Mouse (Mus musculus): ENCODE data around the gene Uevld. TPM values are rescaled to one million over a fixed set of nuclear protein-coding genes. Genes with fewer than 3 reads are reported as not detected.

Gene Uevld
- total RNA-seq, 1 experiment = 6.6 TPM

DNA sequence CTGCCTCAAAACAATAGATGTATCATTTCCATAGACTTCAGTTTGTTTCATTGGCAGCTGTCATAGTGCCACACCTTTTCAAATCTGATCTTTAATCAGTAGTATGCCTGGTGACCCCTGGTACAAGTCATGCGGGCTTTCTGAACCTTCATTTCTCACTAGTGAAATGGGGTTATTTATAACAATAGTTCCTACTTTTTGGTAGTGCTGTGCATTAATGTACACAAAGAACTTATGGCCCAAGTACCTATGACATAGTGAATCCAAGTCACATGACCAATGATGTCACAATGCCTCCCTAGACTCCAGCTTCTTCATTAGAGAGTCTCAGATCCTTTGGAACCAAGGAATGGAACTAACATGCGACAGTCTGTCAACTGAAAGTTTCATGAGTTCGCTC, 25.0 kb upstream of the Uevld start, which contains the start of gene Gm9999:
Gene Gm9999, plus strand, starts transcription at position 301 of the 400 bp plus-strand sequence.
- DNase-seq (ENCODE audit: low read depth, low spot score) = no peak
- H3K4me3 ChIP-seq (ENCODE audit: insufficient read depth in 1 of 2, low read depth in 1 of 2, low read length in 2 of 2, poor library complexity in 1 of 2, severe bottlenecking in 1 of 2) = no peak within 1 kb of the TSS
- no peaks in the 10 kb centered on the region for H3K4me1 ChIP-seq (ENCODE audit: control insufficient read depth in 2 of 2, insufficient read depth in 2 of 2, low read length in 2 of 2, poor library complexity in 1 of 2)
- in situ Hi-C loops (cut with MboI; ENCODE audit: low sequenced_read_pairs in 2 of 2, unreplicated experiment in 2 of 2) = no loop called here
- H3K9ac ChIP-seq (ENCODE audit: insufficient read depth, low read depth, low read length, poor library complexity, severe bottlenecking) = no peak within 1 kb of the TSS
- no peaks in the 10 kb centered on the region for H3K36me3 ChIP-seq (ENCODE audit: control insufficient read depth, insufficient read depth, low read length, poor library complexity, severe bottlenecking)
- H3K9me3 ChIP-seq (ENCODE audit: control insufficient read depth, insufficient read depth, low read depth, low read length) = no peaks in the 10 kb centered on the region
- no peak for TF ChIP-seq ZC3H11A (IDR thresholded peaks at IDR 0.05; ENCODE audit: borderline replicate concordance, low read depth, low read length)
- no peak for TF ChIP-seq MAFK (IDR thresholded peaks at IDR 0.05; ENCODE audit: insufficient read depth, low read depth, low read length)
- no peak for TF ChIP-seq ZNF384 (IDR thresholded peaks at IDR 0.05; ENCODE audit: low read depth, low read length)
- TF ChIP-seq HCFC1 (IDR thresholded peaks at IDR 0.05; ENCODE audit: borderline replicate concordance, insufficient read depth, low read length) = no peak
- TF ChIP-seq CHD2 (IDR thresholded peaks at IDR 0.05; ENCODE audit: low read depth, low read length) = no peak
- H3K27ac ChIP-seq (ENCODE audit: insufficient read depth, low read depth, low read length, poor library complexity, severe bottlenecking) = no peak within 1 kb of the TSS

DNA sequence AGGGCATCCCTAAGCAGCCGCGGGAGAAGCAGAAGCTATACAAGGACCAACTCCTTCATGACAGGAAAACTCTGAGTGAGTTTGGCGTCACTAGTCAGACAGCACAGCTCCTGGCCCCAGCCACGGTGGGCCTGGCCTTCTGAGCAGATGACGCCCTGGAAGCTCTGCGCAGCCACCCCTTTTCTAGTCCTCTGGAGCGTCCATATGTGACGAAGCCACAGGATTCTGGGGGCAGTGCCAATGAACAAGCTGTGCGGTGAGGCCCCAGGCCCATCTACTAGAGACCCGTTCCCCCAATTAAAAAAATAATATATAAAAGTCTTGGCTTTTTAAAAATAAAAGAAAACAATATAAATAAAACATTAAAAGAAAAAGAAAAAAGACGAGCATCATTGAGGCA, 17.1 kb upstream of the Uevld start:
- peak overlapping the region; percentile 27 to 39; a peak in 1 of 4 replicates for H3K4me3 ChIP-seq (ENCODE audit: insufficient read depth in 1 of 2, low read depth in 1 of 2, low read length in 2 of 2, poor library complexity in 1 of 2, severe bottlenecking in 1 of 2)
- no peaks in the 10 kb centered on the region for H3K9me3 ChIP-seq (ENCODE audit: control insufficient read depth, insufficient read depth, low read depth, low read length)
- H3K27ac ChIP-seq (ENCODE audit: insufficient read depth, low read depth, low read length, poor library complexity, severe bottlenecking) = no peak overlapping the region
- no peaks in the 10 kb centered on the region; a peak in 1 of 4 replicates for H3K4me1 ChIP-seq (ENCODE audit: control insufficient read depth in 2 of 2, insufficient read depth in 2 of 2, low read length in 2 of 2, poor library complexity in 1 of 2)
- no peak for TF ChIP-seq ZC3H11A (IDR thresholded peaks at IDR 0.05; ENCODE audit: borderline replicate concordance, low read depth, low read length)
- TF ChIP-seq CHD2 (IDR thresholded peaks at IDR 0.05; ENCODE audit: low read depth, low read length) = no peak
- TF ChIP-seq ZNF384 (IDR thresholded peaks at IDR 0.05; ENCODE audit: low read depth, low read length) = no peak
- TF ChIP-seq MAFK (IDR thresholded peaks at IDR 0.05; ENCODE audit: insufficient read depth, low read depth, low read length) = no peak
- TF ChIP-seq HCFC1 (IDR thresholded peaks at IDR 0.05; ENCODE audit: borderline replicate concordance, insufficient read depth, low read length) = no peak
- no peaks in the 10 kb centered on the region for H3K36me3 ChIP-seq (ENCODE audit: control insufficient read depth, insufficient read depth, low read length, poor library complexity, severe bottlenecking)
- in situ Hi-C loops (cut with MboI; ENCODE audit: low sequenced_read_pairs in 2 of 2, unreplicated experiment in 2 of 2) = no loop called here
- DNase-seq (ENCODE audit: low read depth, low spot score) = no peak
- 0 out of 2 replicates have a peak overlapping the region, but pooled peaks have one; percentile 10 for H3K9ac ChIP-seq (ENCODE audit: insufficient read depth, low read depth, low read length, poor library complexity, severe bottlenecking)

DNA sequence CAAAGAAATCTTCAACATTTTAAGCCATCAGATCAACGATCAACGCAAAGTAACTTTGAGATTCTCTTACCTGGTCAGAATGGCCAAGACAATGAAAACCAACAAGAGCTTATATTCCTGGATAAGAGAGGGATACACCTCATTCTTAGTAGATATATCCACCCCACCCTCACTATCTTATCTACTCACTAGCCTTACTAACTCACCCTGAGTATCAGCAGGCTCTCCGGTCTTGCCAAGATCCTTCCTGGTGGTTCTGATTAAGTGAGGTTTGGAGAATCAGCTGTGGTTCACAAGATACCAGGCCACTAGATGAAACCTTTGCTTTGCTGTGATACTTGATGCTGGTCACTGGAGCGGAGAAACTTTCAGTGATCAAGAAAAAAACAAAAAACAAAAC, 16.3 kb upstream of the Uevld start:
- no peak for DNase-seq (ENCODE audit: low read depth, low spot score)
- in situ Hi-C loops (cut with MboI; ENCODE audit: low sequenced_read_pairs in 2 of 2, unreplicated experiment in 2 of 2) = no loop called here
- Histone ChIP-seq H3K4me1 (ENCODE audit: control insufficient read depth in 2 of 2, insufficient read depth in 2 of 2, low read length in 2 of 2, poor library complexity in 1 of 2) (no peaks in the 10 kb centered on the region; a peak in 1 of 4 replicates), H3K9me3 (ENCODE audit: control insufficient read depth, insufficient read depth, low read depth, low read length) (no peaks in the 10 kb centered on the region), H3K4me3 (ENCODE audit: insufficient read depth in 1 of 2, low read depth in 1 of 2, low read length in 2 of 2, poor library complexity in 1 of 2, severe bottlenecking in 1 of 2) (no peak overlapping the region), H3K36me3 (ENCODE audit: control insufficient read depth, insufficient read depth, low read length, poor library complexity, severe bottlenecking) (no peaks in the 10 kb centered on the region), H3K9ac (ENCODE audit: insufficient read depth, low read depth, low read length, poor library complexity, severe bottlenecking) (no peak overlapping the region), H3K27ac (ENCODE audit: insufficient read depth, low read depth, low read length, poor library complexity, severe bottlenecking) (no peak overlapping the region)
- no peak for TF ChIP-seq ZC3H11A (IDR thresholded peaks at IDR 0.05; ENCODE audit: borderline replicate concordance, low read depth, low read length)
- TF ChIP-seq MAFK (IDR thresholded peaks at IDR 0.05; ENCODE audit: insufficient read depth, low read depth, low read length) = no peak
- no peak for TF ChIP-seq CHD2 (IDR thresholded peaks at IDR 0.05; ENCODE audit: low read depth, low read length)
- TF ChIP-seq HCFC1 (IDR thresholded peaks at IDR 0.05; ENCODE audit: borderline replicate concordance, insufficient read depth, low read length) = no peak
- TF ChIP-seq ZNF384 (IDR thresholded peaks at IDR 0.05; ENCODE audit: low read depth, low read length) = no peak

DNA sequence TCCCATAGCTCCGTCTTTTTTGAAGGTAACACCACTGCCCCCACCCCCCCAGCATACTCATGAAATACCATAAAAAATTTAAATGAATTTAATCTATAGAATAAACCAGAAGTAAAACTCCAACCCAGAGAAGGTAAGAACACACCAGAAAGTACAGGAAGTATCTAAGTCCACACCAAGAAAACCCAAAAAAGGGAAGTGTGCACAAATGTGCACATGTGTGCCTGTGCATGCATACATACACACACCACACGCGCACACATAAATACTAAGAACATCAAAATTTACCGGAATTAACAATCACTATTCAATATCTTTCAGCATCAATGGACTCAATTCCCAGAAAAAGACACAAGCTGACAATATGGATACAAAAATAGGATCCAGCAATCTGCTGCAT, 11.6 kb upstream of the Uevld start:
- TF ChIP-seq ZNF384 (IDR thresholded peaks at IDR 0.05; ENCODE audit: low read depth, low read length) = no peak
- no peak for TF ChIP-seq HCFC1 (IDR thresholded peaks at IDR 0.05; ENCODE audit: borderline replicate concordance, insufficient read depth, low read length)
- in situ Hi-C loops (cut with MboI; ENCODE audit: low sequenced_read_pairs in 2 of 2, unreplicated experiment in 2 of 2) = no loop called here

DNA sequence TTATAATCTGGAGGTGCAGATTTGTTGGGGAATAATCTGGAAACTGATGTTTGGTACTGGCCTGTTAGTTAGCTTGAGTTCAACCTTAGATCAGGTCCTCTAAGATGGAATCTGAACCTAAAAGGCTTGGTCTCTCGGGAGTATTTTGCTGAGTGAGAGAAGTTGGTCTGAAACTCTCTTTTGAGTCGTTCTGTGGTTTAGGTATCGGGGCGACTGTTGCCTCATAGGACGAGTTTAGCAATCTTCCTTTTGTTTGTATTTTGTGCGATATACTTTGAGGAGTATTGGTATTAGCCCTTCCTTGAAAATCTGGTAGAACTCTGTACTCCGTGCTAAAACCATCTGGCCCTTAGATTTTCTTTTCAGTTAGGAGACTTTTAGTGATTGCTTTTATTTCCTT, 5.7 kb upstream of the Uevld start:
- no peak overlapping the region for H3K9ac ChIP-seq (ENCODE audit: insufficient read depth, low read depth, low read length, poor library complexity, severe bottlenecking)
- TF ChIP-seq ZNF384 (IDR thresholded peaks at IDR 0.05; ENCODE audit: low read depth, low read length) = no peak
- no peak for TF ChIP-seq HCFC1 (IDR thresholded peaks at IDR 0.05; ENCODE audit: borderline replicate concordance, insufficient read depth, low read length)
- no peak for TF ChIP-seq MAFK (IDR thresholded peaks at IDR 0.05; ENCODE audit: insufficient read depth, low read depth, low read length)
- TF ChIP-seq ZC3H11A (IDR thresholded peaks at IDR 0.05; ENCODE audit: borderline replicate concordance, low read depth, low read length) = no peak
- TF ChIP-seq CHD2 (IDR thresholded peaks at IDR 0.05; ENCODE audit: low read depth, low read length) = no peak
- in situ Hi-C loops (cut with MboI; ENCODE audit: low sequenced_read_pairs in 2 of 2, unreplicated experiment in 2 of 2) = loop anchor here in 1 of 2 experiments (5.0 kb wide), 1 partner anchor 188 kb away; no protein-coding TSS in a partner anchor

More for the DNA sequence above, 11.6 kb upstream of the Uevld start:
- H3K4me1 ChIP-seq (ENCODE audit: control insufficient read depth in 2 of 2, insufficient read depth in 2 of 2, low read length in 2 of 2, poor library complexity in 1 of 2) = no peaks in the 10 kb centered on the region
- DNase-seq (ENCODE audit: low read depth, low spot score) = no peak
- no peaks in the 10 kb centered on the region for H3K9me3 ChIP-seq (ENCODE audit: control insufficient read depth, insufficient read depth, low read depth, low read length)
- H3K36me3 ChIP-seq (ENCODE audit: control insufficient read depth, insufficient read depth, low read length, poor library complexity, severe bottlenecking) = no peaks in the 10 kb centered on the region
- H3K27ac ChIP-seq (ENCODE audit: insufficient read depth, low read depth, low read length, poor library complexity, severe bottlenecking) = no peak overlapping the region
- no peak overlapping the region for H3K4me3 ChIP-seq (ENCODE audit: insufficient read depth in 1 of 2, low read depth in 1 of 2, low read length in 2 of 2, poor library complexity in 1 of 2, severe bottlenecking in 1 of 2)
- no peak overlapping the region for H3K9ac ChIP-seq (ENCODE audit: insufficient read depth, low read depth, low read length, poor library complexity, severe bottlenecking)

More for the DNA sequence above, 5.7 kb upstream of the Uevld start:
- H3K4me1 ChIP-seq (ENCODE audit: control insufficient read depth in 2 of 2, insufficient read depth in 2 of 2, low read length in 2 of 2, poor library complexity in 1 of 2) = 0 out of 4 replicates have a peak, but pooled peaks cover 0 to 1% of the 10 kb centered on the region in 2 experiments
- H3K27ac ChIP-seq (ENCODE audit: insufficient read depth, low read depth, low read length, poor library complexity, severe bottlenecking) = no peak overlapping the region
- no peaks in the 10 kb centered on the region for H3K36me3 ChIP-seq (ENCODE audit: control insufficient read depth, insufficient read depth, low read length, poor library complexity, severe bottlenecking)
- H3K4me3 ChIP-seq (ENCODE audit: insufficient read depth in 1 of 2, low read depth in 1 of 2, low read length in 2 of 2, poor library complexity in 1 of 2, severe bottlenecking in 1 of 2) = no peak overlapping the region
- no peaks in the 10 kb centered on the region for H3K9me3 ChIP-seq (ENCODE audit: control insufficient read depth, insufficient read depth, low read depth, low read length)
- DNase-seq (ENCODE audit: low read depth, low spot score) = no peak

All from ES-E14 (cell line).